Mouse (Mus musculus) CH12.LX (cell line): ENCODE results near the gene Zfp382. TPM values are rescaled to one million over a fixed set of nuclear protein-coding genes. Genes with fewer than 3 reads are reported as not detected.

Source experiments
- DNase-seq: peaks from one replicate; pipeline ENCODE4 v3.0.0-alpha.2; 2013; ENCODE audit errors: extremely low read depth
- H3K27ac ChIP-seq: 2 replicates; pipeline ENCODE4 v1.5.1; 2012; ENCODE audit warnings: low read depth, mild to moderate bottlenecking, control low read depth, moderate library complexity; ENCODE audit not compliant: insufficient read depth
- H3K27me3 ChIP-seq: replicated peaks from 2 replicates; pipeline ENCODE3; 2012; ENCODE audit warnings: inconsistent platforms
- H3K36me3 ChIP-seq, 2 experiments: replicated peaks in 1 of 2; 2 replicates each; pipeline versions ENCODE3 to v1.6.1; 2012; ENCODE audit warnings: inconsistent platforms in 1 of 2, low read length in 1 of 2, mild to moderate bottlenecking in 1 of 2, mixed read lengths in 1 of 2, moderate library complexity in 1 of 2; ENCODE audit not compliant: control insufficient read depth in 1 of 2, insufficient read depth in 1 of 2
- H3K4me1 ChIP-seq, 2 experiments: 2 replicates each; pipeline ENCODE4 v1.6.1; 2012; ENCODE audit warnings: inconsistent platforms in 1 of 2, moderate library complexity in 1 of 2; ENCODE audit not compliant: insufficient read depth in 2 of 2, control insufficient read depth in 1 of 2
- H3K4me2 ChIP-seq: 2 replicates; pipeline ENCODE4 v1.6.1; 2012; ENCODE audit warnings: low read depth, mild to moderate bottlenecking, control low read depth; ENCODE audit not compliant: poor library complexity, insufficient read depth, severe bottlenecking
- H3K4me3 ChIP-seq, 3 experiments: fragments of 150-350 bp in 1 of 3; sonication (generic) in 1 of 3; replicated peaks in 1 of 3; 2 replicates each; pipeline versions ENCODE3 to v1.5.1; 2011 to 2012; ENCODE audit warnings: low read depth in 2 of 3, low read length in 2 of 3, mild to moderate bottlenecking in 2 of 3, moderate library complexity in 2 of 3, control low read depth in 1 of 3, improper control_type of control experiment in 1 of 3, inconsistent platforms in 1 of 3, mixed read lengths in 1 of 3; ENCODE audit not compliant: poor library complexity in 1 of 3
- H3K79me2 ChIP-seq: replicated peaks from 2 replicates; pipeline ENCODE4 v1.6.1; 2012; ENCODE audit warnings: mild to moderate bottlenecking, moderate library complexity; ENCODE audit not compliant: control insufficient read depth, poor library complexity, insufficient read depth, severe bottlenecking; ENCODE audit errors: extremely low read depth
- H3K9ac ChIP-seq: 2 replicates; pipeline ENCODE4 v1.6.1; 2012; ENCODE audit warnings: low read depth, mild to moderate bottlenecking, control low read depth, moderate library complexity; ENCODE audit not compliant: insufficient read depth
- H3K9me3 ChIP-seq: replicated peaks from 2 replicates; pipeline ENCODE3; 2012; ENCODE audit warnings: low read length, inconsistent platforms, mixed read lengths
- BHLHE40 ChIP-seq: IDR thresholded peaks from 2 replicates; pipeline ENCODE4 v1.6.1; 2011; ENCODE audit warnings: mild to moderate bottlenecking, low read depth, low read length, improper control_type of control experiment
- CHD2 ChIP-seq: IDR thresholded peaks from 2 replicates; pipeline ENCODE4 v1.6.1; 2011; ENCODE audit warnings: low read length, improper control_type of control experiment
- ELF1 ChIP-seq: IDR thresholded peaks from 2 replicates; pipeline ENCODE4 v1.6.1; 2014; ENCODE audit warnings: low read depth, mild to moderate bottlenecking, inconsistent platforms, low read length, improper control_type of control experiment
- ETS1 ChIP-seq: conservative IDR thresholded peaks from 2 replicates; pipeline ENCODE4 v1.6.1; 2012; ENCODE audit warnings: low read depth, mild to moderate bottlenecking, inconsistent platforms, low read length, improper control_type of control experiment, moderate library complexity
- IRF4 ChIP-seq: IDR thresholded peaks from 2 replicates; pipeline ENCODE4 v1.6.1; 2014; ENCODE audit warnings: low read depth, mild to moderate bottlenecking, inconsistent platforms, low read length, improper control_type of control experiment
- JUND ChIP-seq: conservative IDR thresholded peaks from 2 replicates; pipeline ENCODE4 v1.6.1; 2011; ENCODE audit warnings: low read depth, low read length, improper control_type of control experiment
- KAT2A ChIP-seq: IDR thresholded peaks from 2 replicates; pipeline ENCODE4 v1.6.1; 2012; ENCODE audit warnings: low read length, improper control_type of control experiment, inconsistent platforms; ENCODE audit not compliant: insufficient replicate concordance
- MEF2A ChIP-seq: IDR thresholded peaks from 2 replicates; pipeline ENCODE4 v1.6.1; 2014; ENCODE audit warnings: low read depth, mild to moderate bottlenecking, inconsistent platforms, low read length, improper control_type of control experiment, borderline replicate concordance
- MXI1 ChIP-seq: IDR thresholded peaks from 2 replicates; pipeline ENCODE4 v1.6.1; 2011; ENCODE audit warnings: mild to moderate bottlenecking, low read depth, low read length, improper control_type of control experiment
- POLR2A ChIP-seq: IDR thresholded peaks from 2 replicates; pipeline ENCODE4 v1.6.1; 2011; ENCODE audit warnings: low read depth, mild to moderate bottlenecking, improper control_type of control experiment, low read length
- POLR2AphosphoS2 ChIP-seq: IDR thresholded peaks from 2 replicates; pipeline ENCODE4 v1.6.1; 2011; ENCODE audit warnings: low read depth, low read length, improper control_type of control experiment
- RCOR1 ChIP-seq: conservative IDR thresholded peaks from 2 replicates; pipeline ENCODE4 v1.6.1; 2012; ENCODE audit warnings: low read depth, mild to moderate bottlenecking, inconsistent platforms, low read length, improper control_type of control experiment
- SIN3A ChIP-seq: IDR thresholded peaks from 2 replicates; pipeline ENCODE4 v1.6.1; 2012; ENCODE audit warnings: low read length, improper control_type of control experiment, inconsistent platforms
- ZC3H11A ChIP-seq: IDR thresholded peaks from 2 replicates; pipeline ENCODE4 v1.6.1; 2012; ENCODE audit warnings: low read depth, mild to moderate bottlenecking, inconsistent platforms, low read length, improper control_type of control experiment
- dilution Hi-C: fragments of 300-500 bp; cut with MboI; formaldehyde crosslinking; loops from 2 replicates; pipeline ENCODE4 v1.14.3; 2020; ENCODE audit warnings: low sequenced_read_pairs; ENCODE audit not compliant: extremely low pct_unique_long_range_greater_than_20kb, extremely low pct_ligation_motif_present
- in situ Hi-C: fragments of 300-500 bp; cut with MboI; formaldehyde crosslinking; loops from 3 replicates; pipeline ENCODE4 v1.14.3; 2019; ENCODE audit warnings: low sequenced_read_pairs, low pct_ligation_motif_present, low pct_unique_long_range_greater_than_20kb, mixed read lengths
- polyA plus RNA-seq: library from polyadenylated mRNA; unstranded; fragments of >175 nt; gene quantifications from 2 replicates; pipeline ENCODE4 v1.2.1, GENCODE M21; 2012; ENCODE audit warnings: low read depth; ENCODE audit not compliant: insufficient read length
- total RNA-seq, 2 experiments: library from RNA; depleted of rRNA; stranded (reverse); fragments of 300-350 nt in 1 of 2; fragments of >200 nt in 1 of 2; gene quantifications; 2 replicates each; pipeline ENCODE4 v1.2.3; 2012 to 2014

Gene Zfp382
- total and polyA plus RNA-seq, 3 experiments = 3.3 to 4.7 (median 4.7) TPM

- H3K27ac ChIP-seq = no peak within 1 kb of the TSS
- no peak within 1 kb of the TSS for H3K9ac ChIP-seq
- no peaks in the 10 kb centered on the region for H3K27me3 ChIP-seq
- peaks cover 35 to 49% of the 10 kb centered on the region in 2 experiments for H3K36me3 ChIP-seq
- DNase-seq = peak; percentile 95
- in situ Hi-C loops (loop anchor here (5.0 kb wide), 1 partner anchor 33 kb away; no protein-coding TSS in a partner anchor), dilution Hi-C loops (no loop called here)
- no peaks in the 10 kb centered on the region for H3K9me3 ChIP-seq
- H3K4me2 ChIP-seq = peak within 1 kb of the TSS; percentile 25
- peaks cover 0 to 15% of the 10 kb centered on the region in 2 experiments; a peak in 3 of 4 replicates for H3K4me1 ChIP-seq
- no peaks in the 10 kb centered on the region for H3K79me2 ChIP-seq
- H3K4me3 ChIP-seq = peak within 1 kb of the TSS in 2 of 3 experiments; percentile 21
- TF ChIP-seq CHD2 (peak; percentile 48; the same call in 1 of the 2 replicates), ZC3H11A (no peak), POLR2AphosphoS2 (peak; percentile 71; the same call in 1 of the 2 replicates), MXI1 (peak; percentile 72; the same call in 1 of the 2 replicates), JUND (0 out of 2 replicates have a peak, but pooled peaks have one; percentile 7), KAT2A (no peak), IRF4 (peak; percentile 47; the same call in 1 of the 2 replicates), SIN3A (peak; percentile 26; the same call in 1 of the 2 replicates), RCOR1 (no peak), BHLHE40 (0 out of 2 replicates have a peak, but pooled peaks have one; percentile 29), ETS1 (peak; percentile 16; the same call in 1 of the 2 replicates), POLR2A (peak; percentile 48), ELF1 (peak; percentile 85), MEF2A (peak; percentile 17; the same call in 1 of the 2 replicates)
- TF ChIP-seq, all 38 proteins: peak for 11
Measured at GRCm38 (mm10) chr7:30183879-30184289, 62.1 kb downstream of the Zfp382 start, which contains the start of gene Cox7a1. TSS of gene Cox7a1 (plus strand) at chr7:30184144.

Other genes starting within 250 kb of the Zfp382 start
Only the 20 nearest of the 23 such genes appear.
- gene Zfp74, start 167.9 kb upstream of the Zfp382 start, total RNA-seq (2012; rRNA removed) = 4.3 and 4.7 TPM in 2 replicates
- gene Zfp74, start 167.9 kb upstream of the Zfp382 start, total RNA-seq (2014; rRNA removed) = 3.8 and 4.1 TPM in 2 replicates
- gene Zfp74, start 167.9 kb upstream of the Zfp382 start, polyA plus RNA-seq = 6.7 and 6.9 TPM in 2 replicates
- gene Zfp568, start 138.0 kb upstream of the Zfp382 start, total RNA-seq (2012; rRNA removed) = 10.6 and 12.9 TPM in 2 replicates
- gene Zfp568, start 138.0 kb upstream of the Zfp382 start, total RNA-seq (2014; rRNA removed) = 12.6 and 15.1 TPM in 2 replicates
- gene Zfp568, start 138.0 kb upstream of the Zfp382 start, polyA plus RNA-seq = 10.8 and 11.5 TPM in 2 replicates
- 0.34 TPM in 2 replicates for gene Zfp14, start 70.6 kb upstream of the Zfp382 start, total RNA-seq (2012; rRNA removed)
- 0.34 and 0.96 TPM in 2 replicates for gene Zfp14, start 70.6 kb upstream of the Zfp382 start, total RNA-seq (2014; rRNA removed)
- gene Zfp14, start 70.6 kb upstream of the Zfp382 start, polyA plus RNA-seq = 0.31 and 0.54 TPM in 2 replicates
- gene Zfp82, start 49.0 kb upstream of the Zfp382 start, total RNA-seq (2012; rRNA removed) = 6.9 and 7.0 TPM in 2 replicates
- 7.1 TPM in 2 replicates for gene Zfp82, start 49.0 kb upstream of the Zfp382 start, total RNA-seq (2014; rRNA removed)
- gene Zfp82, start 49.0 kb upstream of the Zfp382 start, polyA plus RNA-seq = 4.5 and 4.9 TPM in 2 replicates
- gene Gm26920, start 31.5 kb upstream of the Zfp382 start, total RNA-seq (2012; rRNA removed) = 0.50 TPM in 1 of 2 replicates, not detected in the other
- gene Gm26920, start 31.5 kb upstream of the Zfp382 start, total RNA-seq (2014; rRNA removed) = not detected in 2 replicates
- 1.1 TPM in 1 of 2 replicates, not detected in the other for gene Gm26920, start 31.5 kb upstream of the Zfp382 start, polyA plus RNA-seq
- gene Zfp566, start 31.4 kb upstream of the Zfp382 start, total RNA-seq (2012; rRNA removed) = 5.5 and 6.5 TPM in 2 replicates
- gene Zfp566, start 31.4 kb upstream of the Zfp382 start, total RNA-seq (2014; rRNA removed) = 3.5 and 4.9 TPM in 2 replicates
- gene Zfp566, start 31.4 kb upstream of the Zfp382 start, polyA plus RNA-seq = 9.1 TPM in 2 replicates
- gene Zfp260, start 27.2 kb upstream of the Zfp382 start, total RNA-seq (2012; rRNA removed) = 11.1 and 11.4 TPM in 2 replicates
- 18.1 and 19.6 TPM in 2 replicates for gene Zfp260, start 27.2 kb upstream of the Zfp382 start, total RNA-seq (2014; rRNA removed)
- 11.5 and 13.7 TPM in 2 replicates for gene Zfp260, start 27.2 kb upstream of the Zfp382 start, polyA plus RNA-seq
- gene Zfp146, start 47.8 kb downstream of the Zfp382 start, total RNA-seq (2012; rRNA removed) = 43.1 and 45.1 TPM in 2 replicates
- 44.5 and 45.0 TPM in 2 replicates for gene Zfp146, start 47.8 kb downstream of the Zfp382 start, total RNA-seq (2014; rRNA removed)
- gene Zfp146, start 47.8 kb downstream of the Zfp382 start, polyA plus RNA-seq = 42.0 and 47.8 TPM in 2 replicates
- gene Cox7a1, start 62.2 kb downstream of the Zfp382 start, total RNA-seq (2012; rRNA removed) = 5.5 and 14.0 TPM in 2 replicates
- gene Cox7a1, start 62.2 kb downstream of the Zfp382 start, total RNA-seq (2014; rRNA removed) = 9.9 and 15.2 TPM in 2 replicates
- gene Cox7a1, start 62.2 kb downstream of the Zfp382 start, polyA plus RNA-seq = 1.6 and 4.2 TPM in 2 replicates
- 85.8 and 101 TPM in 2 replicates for gene Capns1, start 76.9 kb downstream of the Zfp382 start, total RNA-seq (2012; rRNA removed)
- 207 and 219 TPM in 2 replicates for gene Capns1, start 76.9 kb downstream of the Zfp382 start, total RNA-seq (2014; rRNA removed)
- gene Capns1, start 76.9 kb downstream of the Zfp382 start, polyA plus RNA-seq = 218 and 233 TPM in 2 replicates
- gene Polr2i, start 110.0 kb downstream of the Zfp382 start, total RNA-seq (2012; rRNA removed) = 83.6 and 101 TPM in 2 replicates
- 55.0 and 62.9 TPM in 2 replicates for gene Polr2i, start 110.0 kb downstream of the Zfp382 start, total RNA-seq (2014; rRNA removed)
- gene Polr2i, start 110.0 kb downstream of the Zfp382 start, polyA plus RNA-seq = 74.2 and 75.4 TPM in 2 replicates
- 89.6 and 109 TPM in 2 replicates for gene Tbcb, start 110.3 kb downstream of the Zfp382 start, total RNA-seq (2012; rRNA removed)
- 54.9 and 57.7 TPM in 2 replicates for gene Tbcb, start 110.3 kb downstream of the Zfp382 start, total RNA-seq (2014; rRNA removed)
- gene Tbcb, start 110.3 kb downstream of the Zfp382 start, polyA plus RNA-seq = 79.9 and 86.3 TPM in 2 replicates
- gene Ovol3, start 113.8 kb downstream of the Zfp382 start, total RNA-seq (2012; rRNA removed) = 0.42 and 0.84 TPM in 2 replicates
- 1.9 and 2.8 TPM in 2 replicates for gene Ovol3, start 113.8 kb downstream of the Zfp382 start, total RNA-seq (2014; rRNA removed)
- gene Ovol3, start 113.8 kb downstream of the Zfp382 start, polyA plus RNA-seq = 3.4 and 4.3 TPM in 2 replicates
- gene Thap8, start 158.2 kb downstream of the Zfp382 start, total RNA-seq (2012; rRNA removed) = 0.38 and 0.63 TPM in 2 replicates
- not detected in 2 replicates for gene Thap8, start 158.2 kb downstream of the Zfp382 start, total RNA-seq (2014; rRNA removed)
- gene Thap8, start 158.2 kb downstream of the Zfp382 start, polyA plus RNA-seq = 0.23 TPM in 1 of 2 replicates, not detected in the other
- gene Wdr62, start 158.5 kb downstream of the Zfp382 start, total RNA-seq (2012; rRNA removed) = 5.3 and 5.4 TPM in 2 replicates
- 2.2 and 2.3 TPM in 2 replicates for gene Wdr62, start 158.5 kb downstream of the Zfp382 start, total RNA-seq (2014; rRNA removed)
- gene Wdr62, start 158.5 kb downstream of the Zfp382 start, polyA plus RNA-seq = 17.7 and 19.7 TPM in 2 replicates
- not detected in 2 replicates for gene Clip3, start 169.8 kb downstream of the Zfp382 start, total RNA-seq (2012; rRNA removed)
- not detected in 2 replicates for gene Clip3, start 169.8 kb downstream of the Zfp382 start, total RNA-seq (2014; rRNA removed)
- not detected in 2 replicates for gene Clip3, start 169.8 kb downstream of the Zfp382 start, polyA plus RNA-seq
- gene Alkbh6, start 186.8 kb downstream of the Zfp382 start, total RNA-seq (2012; rRNA removed) = 33.9 and 35.7 TPM in 2 replicates
- 28.8 and 31.7 TPM in 2 replicates for gene Alkbh6, start 186.8 kb downstream of the Zfp382 start, total RNA-seq (2014; rRNA removed)
- 25.2 and 25.4 TPM in 2 replicates for gene Alkbh6, start 186.8 kb downstream of the Zfp382 start, polyA plus RNA-seq
- gene Syne4, start 192.9 kb downstream of the Zfp382 start, total RNA-seq (2012; rRNA removed) = 1.7 and 1.9 TPM in 2 replicates
- 0.70 and 0.81 TPM in 2 replicates for gene Syne4, start 192.9 kb downstream of the Zfp382 start, total RNA-seq (2014; rRNA removed)
- 3.1 and 4.1 TPM in 2 replicates for gene Syne4, start 192.9 kb downstream of the Zfp382 start, polyA plus RNA-seq
- 5.6 and 6.2 TPM in 2 replicates for gene E130208F15Rik, start 199.8 kb downstream of the Zfp382 start, total RNA-seq (2012; rRNA removed)
- gene E130208F15Rik, start 199.8 kb downstream of the Zfp382 start, total RNA-seq (2014; rRNA removed) = 0.35 and 0.70 TPM in 2 replicates
- 6.2 and 9.7 TPM in 2 replicates for gene E130208F15Rik, start 199.8 kb downstream of the Zfp382 start, polyA plus RNA-seq
- 12.8 and 14.1 TPM in 2 replicates for gene Sdhaf1, start 202.0 kb downstream of the Zfp382 start, total RNA-seq (2012; rRNA removed)
- gene Sdhaf1, start 202.0 kb downstream of the Zfp382 start, total RNA-seq (2014; rRNA removed) = 16.0 and 18.5 TPM in 2 replicates
- gene Sdhaf1, start 202.0 kb downstream of the Zfp382 start, polyA plus RNA-seq = 8.8 and 11.3 TPM in 2 replicates